Mouse (Mus musculus) liver, postnatal 0 days (tissue): ENCODE results near the gene Dclre1b.

ENCODE experiments used
- CTCF ChIP-seq: sonication (generic); IDR thresholded peaks from 2 replicates; pipeline ENCODE4 v1.5.1; 2016; ENCODE audit warnings: antibody characterized with exemption, low read depth
- EP300 ChIP-seq: IDR thresholded peaks from 2 replicates; pipeline ENCODE4 v1.6.1; 2016; ENCODE audit warnings: antibody characterized with exemption, low read depth, mild to moderate bottlenecking

GRCm38 (mm10) chr3:103792566-103792965 lies 16.7 kb downstream of the Dclre1b start:
- TF ChIP-seq CTCF (no peak), EP300 (no peak)
